ENCODE assay signal across 8 mouse cellular contexts in the genomic region with DNA sequence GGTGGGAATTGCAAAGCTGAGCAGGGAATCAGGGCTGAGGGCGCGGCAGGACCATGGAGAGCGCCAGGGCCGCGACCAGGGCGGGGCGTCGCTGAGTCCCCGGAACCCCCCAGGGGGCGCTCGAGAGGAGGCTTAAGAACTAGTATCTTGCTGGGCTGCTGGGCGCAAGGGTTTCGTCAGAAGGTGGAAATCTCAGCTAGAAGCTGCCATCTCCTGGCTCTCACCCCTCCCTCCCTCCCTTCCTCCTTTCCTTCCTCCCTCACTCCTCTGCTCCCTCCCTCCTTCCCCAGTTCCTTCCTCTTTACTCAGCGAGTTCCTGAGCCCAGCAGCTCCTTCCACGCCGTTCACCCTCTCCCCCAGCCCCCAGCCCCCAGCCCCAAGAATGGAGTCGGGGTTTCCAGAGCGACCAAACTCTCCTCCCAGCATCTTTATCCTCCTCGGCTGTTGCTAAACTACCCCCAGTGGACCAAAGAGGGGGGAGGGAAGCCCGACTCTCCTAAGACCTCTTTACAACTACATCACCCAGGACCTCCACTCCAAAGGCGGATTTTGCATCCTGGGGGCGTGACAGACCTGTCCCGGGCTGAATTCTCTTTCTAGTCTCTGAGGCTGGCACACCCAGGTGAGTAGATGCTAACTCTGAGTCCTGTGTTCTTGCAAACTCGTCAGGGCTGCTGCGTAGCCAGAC. TPM values are rescaled to one million over a fixed set of nuclear protein-coding genes. Genes with fewer than 3 reads are reported as not detected.
DNase-seq lines count a peak whose midpoint lies in the region; ATAC-seq and TF ChIP-seq lines count a peak whose summit lies in the region.

No protein-coding gene starts in this region.

- no peak for TF ChIP-seq POLR2A in kidney, adult 2 months (IDR thresholded peaks at IDR 0.05; ENCODE audit: low read depth, low read length)

- DNase-seq in ZHBTc4 (ENCODE audit: low read depth, low spot score): peak; percentile 87
- DNase-seq in cerebellum, postnatal 36 days: peak; percentile 29 to 54
- DNase-seq in gastrocnemius, postnatal 14 days: peak; percentile 57
- DNase-seq in kidney, adult 2 months: peak; percentile 66
- DNase-seq in splenic B cell, adult 2 months (ENCODE audit: low read depth, low spot score): peak; percentile 32

- no peak overlapping the region for H3K4me2 ChIP-seq in limb, embryonic 12.5 days
- peak overlapping the region; percentile 68 for H3K4me2 ChIP-seq in midbrain, embryonic 16.5 days (ENCODE audit: low read length)

- WGBS in kidney, adult 2 months: 2% methylated on average over 25 of the region's 25 CpGs
- WGBS in limb, embryonic 12.5 days: under 1% methylated on average over 25 of the region's 25 CpGs
- WGBS in midbrain, embryonic 16.5 days: 1% methylated on average over 25 of the region's 25 CpGs

- ATAC-seq in limb, embryonic 12.5 days (ENCODE audit: insufficient number of reproducible peaks, insufficient read depth, low FRiP score, low TSS enrichment, low read depth): peak; percentile 71; the same call in 1 of the 2 replicates
- ATAC-seq in midbrain, embryonic 16.5 days: peak; percentile 73
- ATAC-seq in inflammation-experienced regulatory T-cells, adult 6 months: no peak

- no peaks in the 10 kb centered on the region for H3K9me3 ChIP-seq in limb, embryonic 12.5 days
- H3K9me3 ChIP-seq in midbrain, embryonic 16.5 days (replicated peaks; ENCODE audit: control insufficient read depth, low read length, poor library complexity, severe bottlenecking): no peaks in the 10 kb centered on the region

- H3K36me3 ChIP-seq in kidney, adult 2 months (ENCODE audit: control insufficient read depth, insufficient read depth, low read length): no peaks in the 10 kb centered on the region
- no peaks in the 10 kb centered on the region for H3K36me3 ChIP-seq in limb, embryonic 12.5 days
- H3K36me3 ChIP-seq in midbrain, embryonic 16.5 days (ENCODE audit: control insufficient read depth, insufficient read depth, low read length): no peaks in the 10 kb centered on the region
- H3K36me3 ChIP-seq in splenic B cell, adult 2 months (ENCODE audit: control insufficient read depth, insufficient read depth, low read length, poor library complexity, severe bottlenecking): no peaks in the 10 kb centered on the region

- H3K4me3 ChIP-seq in kidney, adult 2 months (ENCODE audit: insufficient read depth, low read depth, low read length): no peak overlapping the region
- H3K4me3 ChIP-seq in limb, embryonic 12.5 days (replicated peaks): 0 out of 2 replicates have a peak overlapping the region, but pooled peaks have one; percentile 6
- peak overlapping the region; percentile 46 for H3K4me3 ChIP-seq in midbrain, embryonic 16.5 days (ENCODE audit: low read depth, low read length)

- no peaks in the 10 kb centered on the region; the same call in 1 of the 2 replicates for H3K27me3 ChIP-seq in kidney, adult 2 months (replicated peaks; ENCODE audit: control insufficient read depth, insufficient read depth, low read length)
- peaks cover 30% of the 10 kb centered on the region for H3K27me3 ChIP-seq in limb, embryonic 12.5 days
- peaks cover 3% of the 10 kb centered on the region; the same call in 1 of the 2 replicates for H3K27me3 ChIP-seq in midbrain, embryonic 16.5 days (ENCODE audit: control insufficient read depth, insufficient read depth, low read depth, low read length)
- H3K27me3 ChIP-seq in splenic B cell, adult 2 months (ENCODE audit: control insufficient read depth, insufficient read depth, low read length, poor library complexity, severe bottlenecking): no peaks in the 10 kb centered on the region; the same call in 1 of the 2 replicates

- no peak overlapping the region for H3K27ac ChIP-seq in kidney, adult 2 months (ENCODE audit: insufficient read depth, low read depth, low read length)
- no peak overlapping the region for H3K27ac ChIP-seq in limb, embryonic 12.5 days
- no peak overlapping the region for H3K27ac ChIP-seq in midbrain, embryonic 16.5 days (ENCODE audit: low read length)

- TF ChIP-seq CTCF in kidney, adult 2 months (conservative IDR thresholded peaks at IDR 0.05; ENCODE audit: insufficient read depth, insufficient read length, low read depth, low read length): peak; percentile 45; the same call in 1 of the 2 replicates

- no peaks in the 10 kb centered on the region for H3K4me1 ChIP-seq in kidney, adult 2 months (ENCODE audit: control insufficient read depth, insufficient read depth, low read length)
- 0 out of 2 replicates have a peak, but pooled peaks cover 5% of the 10 kb centered on the region for H3K4me1 ChIP-seq in limb, embryonic 12.5 days (replicated peaks)
- 0 out of 2 replicates have a peak, but pooled peaks cover 2% of the 10 kb centered on the region for H3K4me1 ChIP-seq in midbrain, embryonic 16.5 days (ENCODE audit: control insufficient read depth, insufficient read depth, low read length)

- no peak overlapping the region for H3K9ac ChIP-seq in limb, embryonic 12.5 days (replicated peaks)
- peak overlapping the region; percentile 43 for H3K9ac ChIP-seq in midbrain, embryonic 16.5 days (ENCODE audit: low read depth, low read length)

- intact Hi-C loops in gastrocnemius, postnatal 14 days (cut with DNase I; ENCODE audit: low total_unique reads): loop anchor here (5.0 kb wide), 1 partner anchor 818 kb away; no protein-coding TSS in a partner anchor

RNA-seq across cellular contexts. Expression of a gene that starts 22.5 kb away (rescaled TPM):
- not detected for total RNA-seq in gastrocnemius, postnatal 14 days (2021)
- polyA plus RNA-seq in kidney, adult 2 months (2012; rRNA removed): 7.2 and 7.4 TPM in 2 replicates
- 0.40 TPM in 1 of 2 replicates, not detected in the other for polyA plus RNA-seq in limb, embryonic 12.5 days (2016; fragmentation: Nextera tagmentation; extraction: Ambion mirVana)
- polyA plus RNA-seq in midbrain, embryonic 16.5 days (2015; fragmentation: Nextera tagmentation; extraction: Ambion mirVana): 29.1 and 33.2 TPM in 2 replicates
- not detected for polyA plus RNA-seq in inflammation-experienced regulatory T-cells, adult 6 months (2017; shearing (Covaris generic))

Comparison
In these comparisons a context has a peak if more than half of its experiments do, and no peak if none do; other contexts are left out.
1. DNase-seq: peak in every context shown above with its lines; median percentile 87 in ZHBTc4; 66 in kidney, adult 2 months; 57 in gastrocnemius, postnatal 14 days; 42 in cerebellum, postnatal 36 days; 32 in splenic B cell, adult 2 months.